Mouse (Mus musculus): ENCODE results near the gene Slc25a39.

DNA sequence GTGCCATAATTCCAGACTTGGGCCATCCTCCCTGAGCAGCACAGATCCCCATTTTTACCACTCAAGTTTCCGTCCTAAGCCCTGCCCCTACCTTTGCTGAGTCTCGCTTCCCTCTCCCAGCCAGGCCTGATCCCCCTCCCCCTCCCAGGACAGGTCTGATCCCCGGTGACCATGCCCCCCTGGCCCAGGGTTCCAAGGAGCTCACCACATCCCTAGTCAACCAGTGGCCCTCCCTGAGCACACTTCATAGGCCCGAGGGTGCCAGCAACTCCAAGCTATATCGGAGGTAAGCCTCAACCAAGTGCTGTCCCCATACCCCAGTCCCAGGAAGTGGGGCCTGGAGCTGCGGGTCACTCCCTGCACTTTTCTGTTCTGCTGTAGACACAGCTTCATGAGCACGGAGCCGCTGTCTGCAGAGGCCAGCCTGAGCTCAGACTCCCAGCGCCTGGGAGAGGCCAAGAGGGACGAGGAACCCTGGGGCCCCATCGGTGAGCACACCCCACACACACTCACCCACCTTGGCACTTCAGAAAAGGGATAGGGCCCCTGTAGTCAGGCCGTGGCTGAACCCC is 7.1 kb downstream of the Slc25a39 start:
- TF ChIP-seq CTCF (IDR thresholded peaks at IDR 0.05; ENCODE audit: insufficient read depth, low read length) (no peak), POLR2A (IDR thresholded peaks at IDR 0.05; ENCODE audit: borderline replicate concordance, extremely low read depth, low read depth, low read length) (no peak)
